Mouse (Mus musculus) forebrain, embryonic 16.5 days (tissue): ENCODE measurements around the gene Snx18. TPM values are rescaled to one million over a fixed set of nuclear protein-coding genes. Genes with fewer than 3 reads are reported as not detected.

Source experiments
- ATAC-seq: fragments of 200-750 bp; cut with Nextera tagmentation; 2 replicates; pipeline ENCODE4 v1.8.0; 2017; ENCODE audit warnings: mild to moderate bottlenecking, moderate library complexity
- H3K27ac ChIP-seq: fragments of 300-500 bp; sonication (generic); 2 replicates; pipeline ENCODE4 v1.5.1; 2014; ENCODE audit warnings: low read length, control low read depth
- H3K27me3 ChIP-seq: fragments of 300-500 bp; sonication (generic); replicated peaks from 2 replicates; pipeline ENCODE4 v1.6.1; 2014; ENCODE audit warnings: low read length; ENCODE audit not compliant: control insufficient read depth, insufficient read depth
- H3K36me3 ChIP-seq: fragments of 300-500 bp; sonication (generic); 2 replicates; pipeline ENCODE4 v1.6.1; 2014; ENCODE audit not compliant: control insufficient read depth, insufficient read depth
- H3K4me1 ChIP-seq: fragments of 300-500 bp; sonication (generic); replicated peaks from 2 replicates; pipeline ENCODE4 v1.6.1; 2014; ENCODE audit warnings: low read length; ENCODE audit not compliant: control insufficient read depth, insufficient read depth
- H3K4me2 ChIP-seq: fragments of 300-500 bp; sonication (generic); 2 replicates; pipeline ENCODE4 v1.6.1; 2014; ENCODE audit warnings: mild to moderate bottlenecking, low read length, control low read depth
- H3K4me3 ChIP-seq: fragments of 300-500 bp; sonication (generic); replicated peaks from 2 replicates; pipeline ENCODE4 v1.5.1; 2014; ENCODE audit warnings: mild to moderate bottlenecking, low read length, control low read depth
- H3K9ac ChIP-seq: fragments of 300-500 bp; sonication (generic); replicated peaks from 2 replicates; pipeline ENCODE4 v1.6.1; 2014; ENCODE audit warnings: low read depth, low read length, control low read depth
- H3K9me3 ChIP-seq: fragments of 300-500 bp; sonication (generic); 2 replicates; pipeline ENCODE4 v1.6.1; 2016; ENCODE audit warnings: low read length; ENCODE audit not compliant: control insufficient read depth
- WGBS: fragments of 180-500 bp; shearing (Covaris S2); extraction: QIAGEN DNeasy Blood & Tissue Kit; methylation state at CpG from one replicate; pipeline ENCODE4 v1.1.7; 2014; 5-methylcytosine and 5-hydroxymethylcytosine counted together
- polyA plus RNA-seq: library from polyadenylated mRNA; unstranded; fragments of >200 nt; fragmentation: Nextera tagmentation; extraction: Ambion mirVana; gene quantifications from 2 replicates; pipeline ENCODE4 v1.2.1, GENCODE M21; 2015

Gene Snx18
- polyA plus RNA-seq, 1 experiment from 2014 or later, result 8.4 TPM

- H3K27ac ChIP-seq, result no peak overlapping the region
- H3K4me1 ChIP-seq, result peaks cover 2% of the 10 kb centered on the region
- H3K9me3 ChIP-seq, result no peaks in the 10 kb centered on the region
- no peak for ATAC-seq
- no peak overlapping the region for H3K4me3 ChIP-seq
- no peaks in the 10 kb centered on the region for H3K36me3 ChIP-seq
- H3K4me2 ChIP-seq, result no peak overlapping the region
- WGBS, result 96% methylated on average over 1 of the region's 1 CpGs
- no peaks in the 10 kb centered on the region for H3K27me3 ChIP-seq
- no peak overlapping the region for H3K9ac ChIP-seq
Observed at GRCm38 (mm10) chr13:113582024-113582423, 36.3 kb downstream of the Snx18 start.

GRCm38 (mm10) chr13:113581436-113581835 is 36.9 kb downstream of the Snx18 start:
- ATAC-seq, result no peak
- WGBS, result 85% methylated on average over 5 of the region's 5 CpGs
- H3K36me3 ChIP-seq, result no peaks in the 10 kb centered on the region
- no peaks in the 10 kb centered on the region for H3K4me1 ChIP-seq
- no peak overlapping the region for H3K27ac ChIP-seq
- H3K9me3 ChIP-seq, result no peaks in the 10 kb centered on the region
- H3K9ac ChIP-seq, result no peak overlapping the region
- no peak overlapping the region for H3K4me3 ChIP-seq
- no peak overlapping the region for H3K4me2 ChIP-seq
- no peaks in the 10 kb centered on the region for H3K27me3 ChIP-seq

- no peak for ATAC-seq
- no peaks in the 10 kb centered on the region for H3K9me3 ChIP-seq
- no peak overlapping the region for H3K4me2 ChIP-seq
- no peak overlapping the region for H3K27ac ChIP-seq
- WGBS, result 77% methylated on average over 6 of the region's 6 CpGs
- no peaks in the 10 kb centered on the region for H3K27me3 ChIP-seq
- H3K4me3 ChIP-seq, result no peak overlapping the region
- H3K4me1 ChIP-seq, result no peaks in the 10 kb centered on the region
- H3K36me3 ChIP-seq, result no peaks in the 10 kb centered on the region
- no peak overlapping the region for H3K9ac ChIP-seq
Observed at GRCm38 (mm10) chr13:113580400-113580790, 38.0 kb downstream of the Snx18 start.

- Histone ChIP-seq H3K4me1 (no peaks in the 10 kb centered on the region), H3K27ac (no peak overlapping the region), H3K9ac (no peak overlapping the region), H3K4me3 (no peak overlapping the region), H3K4me2 (no peak overlapping the region), H3K9me3 (no peaks in the 10 kb centered on the region), H3K36me3 (no peaks in the 10 kb centered on the region), H3K27me3 (no peaks in the 10 kb centered on the region)
- 69% methylated on average over 7 of the region's 7 CpGs for WGBS
- no peak for ATAC-seq
Observed at GRCm38 (mm10) chr13:113579788-113580399, 38.5 kb downstream of the Snx18 start.

- Histone ChIP-seq H3K27me3 (no peaks in the 10 kb centered on the region), H3K27ac (no peak overlapping the region), H3K4me2 (no peak overlapping the region), H3K9me3 (no peaks in the 10 kb centered on the region), H3K4me1 (no peaks in the 10 kb centered on the region), H3K9ac (no peak overlapping the region), H3K4me3 (no peak overlapping the region), H3K36me3 (no peaks in the 10 kb centered on the region)
- no peak for ATAC-seq
- 89% methylated on average over 13 of the region's 13 CpGs for WGBS
Observed at GRCm38 (mm10) chr13:113574232-113574631, 44.1 kb downstream of the Snx18 start.

GRCm38 (mm10) chr13:113573377-113573776 is 45.0 kb downstream of the Snx18 start:
- Histone ChIP-seq H3K36me3 (no peaks in the 10 kb centered on the region), H3K4me2 (no peak overlapping the region), H3K27me3 (no peaks in the 10 kb centered on the region), H3K4me1 (no peaks in the 10 kb centered on the region), H3K4me3 (no peak overlapping the region), H3K9me3 (no peaks in the 10 kb centered on the region), H3K27ac (no peak overlapping the region), H3K9ac (no peak overlapping the region)
- 91% methylated on average over 2 of the region's 2 CpGs for WGBS
- ATAC-seq, result no peak

GRCm38 (mm10) chr13:113572046-113572686 is 46.2 kb downstream of the Snx18 start:
- H3K9ac ChIP-seq, result no peak overlapping the region
- WGBS, result 83% methylated on average over 9 of the region's 9 CpGs
- no peak for ATAC-seq
- no peaks in the 10 kb centered on the region for H3K27me3 ChIP-seq
- H3K4me1 ChIP-seq, result no peaks in the 10 kb centered on the region
- H3K27ac ChIP-seq, result no peak overlapping the region
- no peaks in the 10 kb centered on the region; the same call in 1 of the 2 replicates for H3K9me3 ChIP-seq
- no peak overlapping the region for H3K4me2 ChIP-seq
- H3K4me3 ChIP-seq, result no peak overlapping the region
- H3K36me3 ChIP-seq, result no peaks in the 10 kb centered on the region

- no peak overlapping the region for H3K4me3 ChIP-seq
- no peaks in the 10 kb centered on the region for H3K27me3 ChIP-seq
- no peak overlapping the region for H3K4me2 ChIP-seq
- no peaks in the 10 kb centered on the region for H3K4me1 ChIP-seq
- no peak overlapping the region for H3K27ac ChIP-seq
- no peak overlapping the region for H3K9ac ChIP-seq
- 14% methylated on average over 2 of the region's 2 CpGs for WGBS
- H3K9me3 ChIP-seq, result no peaks in the 10 kb centered on the region; the same call in 1 of the 2 replicates
- H3K36me3 ChIP-seq, result no peaks in the 10 kb centered on the region
- no peak for ATAC-seq
Observed at GRCm38 (mm10) chr13:113569526-113569925, 48.8 kb downstream of the Snx18 start.

- Histone ChIP-seq H3K36me3 (no peaks in the 10 kb centered on the region), H3K9ac (no peak overlapping the region), H3K4me2 (no peak overlapping the region), H3K4me3 (no peak overlapping the region), H3K4me1 (no peaks in the 10 kb centered on the region), H3K27ac (no peak overlapping the region), H3K27me3 (no peaks in the 10 kb centered on the region), H3K9me3 (no peaks in the 10 kb centered on the region; the same call in 1 of the 2 replicates)
- no peak for ATAC-seq
- 81% methylated on average over 5 of the region's 5 CpGs for whole genome bisulfite sequencing
Observed at GRCm38 (mm10) chr13:113566951-113567350, 51.4 kb downstream of the Snx18 start.
